Mouse (Mus musculus): ENCODE measurements at regions not wholly inside any gene's neighbourhood (a gene's known extent, or its start where the extent isn't known, plus 50 kb on each side); places are given as distances from the start of the nearest gene placed in this dataset.

- in situ Hi-C loops (cut with MboI; ENCODE audit: low pct_unique_long_range_greater_than_20kb in 1 of 2, low sequenced_read_pairs in 2 of 2, unreplicated experiment in 1 of 2), result no loop called here
These were observed 272.3 kb upstream of the Eif4g2 start for GRCm38 (mm10) chr7:111355088-111355656.

- in situ Hi-C loops (cut with MboI; ENCODE audit: low pct_unique_long_range_greater_than_20kb in 1 of 2, low sequenced_read_pairs in 2 of 2, unreplicated experiment in 1 of 2), result no loop called here
These were observed 271.2 kb upstream of the Eif4g2 start for GRCm38 (mm10) chr7:111354066-111354465.

GRCm38 (mm10) chr7:111352176-111352575 lies 269.3 kb upstream of the Eif4g2 start:
- in situ Hi-C loops (cut with MboI; ENCODE audit: low pct_unique_long_range_greater_than_20kb in 1 of 2, low sequenced_read_pairs in 2 of 2, unreplicated experiment in 1 of 2), result no loop called here

- in situ Hi-C loops (cut with MboI; ENCODE audit: low pct_unique_long_range_greater_than_20kb in 1 of 2, low sequenced_read_pairs in 2 of 2, unreplicated experiment in 1 of 2), result no loop called here
These were observed 262.3 kb upstream of the Eif4g2 start for GRCm38 (mm10) chr7:111345117-111345516.

GRCm38 (mm10) chr7:111337053-111337452 lies 254.2 kb upstream of the Eif4g2 start:
- in situ Hi-C loops (cut with MboI; ENCODE audit: low pct_unique_long_range_greater_than_20kb in 1 of 2, low sequenced_read_pairs in 2 of 2, unreplicated experiment in 1 of 2), result no loop called here

GRCm38 (mm10) chr7:111322901-111323300 lies 240.1 kb upstream of the Eif4g2 start:
- in situ Hi-C loops (cut with MboI; ENCODE audit: low pct_unique_long_range_greater_than_20kb in 1 of 2, low sequenced_read_pairs in 2 of 2, unreplicated experiment in 1 of 2), result no loop called here

- in situ Hi-C loops (cut with MboI; ENCODE audit: low pct_unique_long_range_greater_than_20kb in 1 of 2, low sequenced_read_pairs in 2 of 2, unreplicated experiment in 1 of 2), result no loop called here
These were observed 237.1 kb upstream of the Eif4g2 start for GRCm38 (mm10) chr7:111319917-111320316.

- in situ Hi-C loops (cut with MboI; ENCODE audit: low pct_unique_long_range_greater_than_20kb in 1 of 2, low sequenced_read_pairs in 2 of 2, unreplicated experiment in 1 of 2), result no loop called here
These were observed 233.7 kb upstream of the Eif4g2 start for GRCm38 (mm10) chr7:111316479-111316990.

- in situ Hi-C loops (cut with MboI; ENCODE audit: low pct_unique_long_range_greater_than_20kb in 1 of 2, low sequenced_read_pairs in 2 of 2, unreplicated experiment in 1 of 2), result no loop called here
These were observed 231.1 kb upstream of the Eif4g2 start for GRCm38 (mm10) chr7:111313921-111314320.

GRCm38 (mm10) chr7:111305196-111305595 lies 222.4 kb upstream of the Eif4g2 start:
- in situ Hi-C loops (cut with MboI; ENCODE audit: low pct_unique_long_range_greater_than_20kb in 1 of 2, low sequenced_read_pairs in 2 of 2, unreplicated experiment in 1 of 2), result loop anchor here in 1 of 2 experiments (10.0 kb wide), 1 partner anchor 120 kb away; no protein-coding TSS in a partner anchor

GRCm38 (mm10) chr7:111301791-111302488 lies 219.1 kb upstream of the Eif4g2 start:
- in situ Hi-C loops (cut with MboI; ENCODE audit: low pct_unique_long_range_greater_than_20kb in 1 of 2, low sequenced_read_pairs in 2 of 2, unreplicated experiment in 1 of 2), result loop anchor here in 1 of 2 experiments (10.0 kb wide), 1 partner anchor 117 kb away; no protein-coding TSS in a partner anchor

- in situ Hi-C loops (cut with MboI; ENCODE audit: low pct_unique_long_range_greater_than_20kb in 1 of 2, low sequenced_read_pairs in 2 of 2, unreplicated experiment in 1 of 2), result no loop called here
These were observed 214.5 kb upstream of the Eif4g2 start for GRCm38 (mm10) chr7:111297174-111297902.

GRCm38 (mm10) chr7:111283411-111283955 lies 200.7 kb upstream of the Eif4g2 start:
- in situ Hi-C loops (cut with MboI; ENCODE audit: low pct_unique_long_range_greater_than_20kb in 1 of 2, low sequenced_read_pairs in 2 of 2, unreplicated experiment in 1 of 2), result no loop called here

- in situ Hi-C loops (cut with MboI; ENCODE audit: low pct_unique_long_range_greater_than_20kb in 1 of 2, low sequenced_read_pairs in 2 of 2, unreplicated experiment in 1 of 2), result no loop called here
These were observed 199.5 kb upstream of the Eif4g2 start for GRCm38 (mm10) chr7:111282314-111282713.

GRCm38 (mm10) chr7:111277703-111278102 lies 194.9 kb upstream of the Eif4g2 start:
- in situ Hi-C loops (cut with MboI; ENCODE audit: low pct_unique_long_range_greater_than_20kb in 1 of 2, low sequenced_read_pairs in 2 of 2, unreplicated experiment in 1 of 2), result no loop called here

- in situ Hi-C loops (cut with MboI; ENCODE audit: low pct_unique_long_range_greater_than_20kb in 1 of 2, low sequenced_read_pairs in 2 of 2, unreplicated experiment in 1 of 2), result no loop called here
These were observed 191.0 kb upstream of the Eif4g2 start for GRCm38 (mm10) chr7:111273839-111274238.

GRCm38 (mm10) chr7:111270874-111271273 lies 188.0 kb upstream of the Eif4g2 start:
- in situ Hi-C loops (cut with MboI; ENCODE audit: low pct_unique_long_range_greater_than_20kb in 1 of 2, low sequenced_read_pairs in 2 of 2, unreplicated experiment in 1 of 2), result no loop called here

GRCm38 (mm10) chr7:111268197-111268596 lies 185.4 kb upstream of the Eif4g2 start:
- in situ Hi-C loops (cut with MboI; ENCODE audit: low pct_unique_long_range_greater_than_20kb in 1 of 2, low sequenced_read_pairs in 2 of 2, unreplicated experiment in 1 of 2), result no loop called here

GRCm38 (mm10) chr7:111263302-111263701 lies 180.5 kb upstream of the Eif4g2 start:
- in situ Hi-C loops (cut with MboI; ENCODE audit: low pct_unique_long_range_greater_than_20kb in 1 of 2, low sequenced_read_pairs in 2 of 2, unreplicated experiment in 1 of 2), result no loop called here

All from mouse embryonic stem cell (cell line).